Mouse (Mus musculus) midbrain, embryonic 14.5 days (tissue): Measurements from ENCODE around the gene Gm26602. TPM values are rescaled to one million over a fixed set of nuclear protein-coding genes. Genes with fewer than 3 reads are reported as not detected.
"Not testable (repeated sequence)": the region's sequence is repeated elsewhere in the genome, so short reads cannot be mapped to it uniquely, and the experiment has no call there.

Source experiments
- ATAC-seq: fragments of 200-750 bp; cut with Nextera tagmentation; 2 replicates; pipeline ENCODE4 v1.8.0; 2017; ENCODE audit warnings: moderate number of reproducible peaks, moderate library complexity; ENCODE audit not compliant: low FRiP score, low TSS enrichment
- DNase-seq: peaks from one replicate; pipeline ENCODE4 v3.0.0-alpha.2; 2015
- H3K27ac ChIP-seq: fragments of 300-500 bp; sonication (generic); replicated peaks from 2 replicates; pipeline ENCODE4 v1.5.1; 2014; ENCODE audit warnings: mild to moderate bottlenecking, low read depth, low read length, moderate library complexity
- H3K27me3 ChIP-seq: fragments of 300-500 bp; sonication (generic); 2 replicates; pipeline ENCODE4 v1.6.1; 2014; ENCODE audit warnings: low read length, control low read depth, mixed read lengths; ENCODE audit not compliant: control insufficient read depth, insufficient read depth
- H3K36me3 ChIP-seq: fragments of 300-500 bp; sonication (generic); 2 replicates; pipeline ENCODE4 v1.6.1; 2014; ENCODE audit warnings: low read length, control low read depth; ENCODE audit not compliant: control insufficient read depth, insufficient read depth
- H3K4me1 ChIP-seq: fragments of 300-500 bp; sonication (generic); 2 replicates; pipeline ENCODE4 v1.6.1; 2014; ENCODE audit warnings: mild to moderate bottlenecking, antibody characterized with exemption, low read length, control low read depth; ENCODE audit not compliant: control insufficient read depth, insufficient read depth
- H3K4me2 ChIP-seq: fragments of 300-500 bp; sonication (generic); 2 replicates; pipeline ENCODE4 v1.6.1; 2014; ENCODE audit warnings: mild to moderate bottlenecking, low read length, moderate library complexity
- H3K4me3 ChIP-seq: fragments of 300-500 bp; sonication (generic); replicated peaks from 2 replicates; pipeline ENCODE4 v1.5.1; 2014; ENCODE audit warnings: low read depth, low read length
- H3K9ac ChIP-seq: fragments of 300-500 bp; sonication (generic); replicated peaks from 2 replicates; pipeline ENCODE4 v1.6.1; 2014; ENCODE audit warnings: mild to moderate bottlenecking, low read length, moderate library complexity
- H3K9me3 ChIP-seq: fragments of 300-500 bp; sonication (generic); 2 replicates; pipeline ENCODE4 v1.6.1; 2016; ENCODE audit warnings: low read length, control low read depth, mixed read lengths; ENCODE audit not compliant: control insufficient read depth
- WGBS: fragments of 180-500 bp; shearing (Covaris S2); extraction: QIAGEN DNeasy Blood & Tissue Kit; methylation state at CpG from one replicate; pipeline ENCODE4 v1.1.7; 2014; 5-methylcytosine and 5-hydroxymethylcytosine counted together
- microRNA-seq: library from miRNA; unstranded; fragments of <30 nt; microRNA quantifications from one replicate; pipeline ENCODE4, GENCODE M21; 2016
- polyA plus RNA-seq: library from polyadenylated mRNA; unstranded; fragments of >200 nt; fragmentation: Nextera tagmentation; extraction: Ambion mirVana; gene quantifications from 2 replicates; pipeline ENCODE4 v1.2.1, GENCODE M21; 2014

Gene Gm26602
- polyA plus RNA-seq, 1 experiment from 2014 or later = 8.6 TPM

DNA sequence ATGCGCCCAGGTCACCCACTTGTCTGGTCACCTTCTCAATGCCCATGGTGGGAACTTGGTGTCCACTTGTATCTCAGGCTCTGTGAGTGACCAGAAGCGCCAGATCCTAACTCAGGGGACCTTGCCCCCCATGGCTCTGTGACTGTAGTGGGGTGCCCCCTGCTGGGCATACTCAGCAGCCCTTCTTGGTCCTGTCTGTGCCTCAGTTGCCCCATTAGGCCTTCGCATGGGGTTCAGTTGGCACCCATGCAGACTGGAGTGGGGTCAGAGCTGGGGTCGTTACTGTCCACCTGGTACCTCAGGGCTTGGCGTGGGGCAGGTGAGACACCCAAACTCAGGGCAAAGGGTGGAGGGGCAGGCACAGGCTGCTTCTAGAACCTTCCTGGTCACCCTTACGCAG lies 43.3 kb downstream of the Gm26602 start:
- H3K27ac ChIP-seq = no peak overlapping the region
- 84% methylated on average over 6 of the region's 6 CpGs for WGBS
- no peak for DNase-seq
- no peak for ATAC-seq
- H3K9ac ChIP-seq = no peak overlapping the region
- peaks cover 38% of the 10 kb centered on the region for H3K36me3 ChIP-seq
- H3K4me1 ChIP-seq = no peaks in the 10 kb centered on the region
- no peaks in the 10 kb centered on the region; the same call in 1 of the 2 replicates for H3K27me3 ChIP-seq
- no peak overlapping the region for H3K4me2 ChIP-seq
- no peaks in the 10 kb centered on the region for H3K9me3 ChIP-seq
- no peak overlapping the region for H3K4me3 ChIP-seq

DNA sequence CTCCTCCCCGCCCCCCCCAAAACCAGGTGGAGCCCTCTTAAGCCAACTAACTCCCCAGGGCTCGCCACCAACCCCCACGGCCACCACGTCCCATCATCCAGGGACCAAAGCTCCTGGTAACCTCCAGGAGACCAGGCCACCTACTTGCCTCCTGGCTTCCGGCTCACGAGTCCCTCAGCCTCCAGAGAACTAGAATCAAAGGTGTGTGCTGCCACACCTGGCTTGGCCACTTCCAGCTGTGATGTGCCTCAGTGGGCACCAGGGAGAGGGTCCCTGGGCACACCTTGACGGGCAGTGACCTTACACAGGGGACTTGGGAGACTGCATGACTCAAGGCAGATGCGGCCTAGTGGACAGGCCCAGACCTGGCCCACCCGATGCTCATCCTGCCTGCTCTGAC lies 45.0 kb downstream of the Gm26602 start:
- Histone ChIP-seq H3K9ac (no peak overlapping the region), H3K4me3 (no peak overlapping the region), H3K4me2 (no peak overlapping the region), H3K27me3 (no peaks in the 10 kb centered on the region; the same call in 1 of the 2 replicates), H3K36me3 (peaks cover 24% of the 10 kb centered on the region), H3K4me1 (peaks cover 4% of the 10 kb centered on the region; the same call in 1 of the 2 replicates), H3K9me3 (no peaks in the 10 kb centered on the region), H3K27ac (no peak overlapping the region)
- DNase-seq (no peak), ATAC-seq (no peak)
- 78% methylated on average over 9 of the region's 9 CpGs for WGBS

DNA sequence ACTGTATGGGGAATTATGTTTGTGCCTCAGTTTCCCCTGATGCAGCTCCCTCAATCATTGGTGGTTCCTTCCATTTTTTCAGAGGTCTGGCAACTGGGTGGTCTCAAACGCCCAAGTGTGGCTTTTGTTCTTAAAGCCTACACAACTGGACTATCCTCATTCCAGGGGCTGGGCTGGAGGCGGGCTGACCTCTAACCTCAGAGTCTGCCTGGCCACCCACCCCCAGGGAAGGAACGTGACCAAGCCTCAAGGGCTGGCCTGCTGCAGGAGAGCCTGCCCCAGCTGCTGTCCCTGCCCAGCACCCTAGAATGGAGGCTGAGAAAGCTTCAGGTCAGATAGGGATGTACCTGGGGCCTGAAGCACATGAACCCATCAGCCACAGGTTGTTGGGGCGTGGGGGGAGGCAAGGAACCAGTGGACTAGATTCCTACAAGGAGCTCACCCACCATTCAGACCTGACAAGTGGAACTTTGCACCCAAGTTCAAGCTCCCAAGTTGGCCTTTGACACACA lies 46.0 kb downstream of the Gm26602 start:
- no peak overlapping the region for H3K9ac ChIP-seq
- no peak overlapping the region for H3K27ac ChIP-seq
- ATAC-seq (no peak), DNase-seq (no peak)
- no peaks in the 10 kb centered on the region; the same call in 1 of the 2 replicates for H3K27me3 ChIP-seq
- H3K9me3 ChIP-seq = no peaks in the 10 kb centered on the region
- H3K4me1 ChIP-seq = peaks cover 6% of the 10 kb centered on the region; the same call in 1 of the 2 replicates
- H3K36me3 ChIP-seq = peaks cover 14% of the 10 kb centered on the region
- WGBS = 17% methylated on average over 4 of the region's 4 CpGs
- H3K4me3 ChIP-seq = no peak overlapping the region
- H3K4me2 ChIP-seq = no peak overlapping the region

DNA sequence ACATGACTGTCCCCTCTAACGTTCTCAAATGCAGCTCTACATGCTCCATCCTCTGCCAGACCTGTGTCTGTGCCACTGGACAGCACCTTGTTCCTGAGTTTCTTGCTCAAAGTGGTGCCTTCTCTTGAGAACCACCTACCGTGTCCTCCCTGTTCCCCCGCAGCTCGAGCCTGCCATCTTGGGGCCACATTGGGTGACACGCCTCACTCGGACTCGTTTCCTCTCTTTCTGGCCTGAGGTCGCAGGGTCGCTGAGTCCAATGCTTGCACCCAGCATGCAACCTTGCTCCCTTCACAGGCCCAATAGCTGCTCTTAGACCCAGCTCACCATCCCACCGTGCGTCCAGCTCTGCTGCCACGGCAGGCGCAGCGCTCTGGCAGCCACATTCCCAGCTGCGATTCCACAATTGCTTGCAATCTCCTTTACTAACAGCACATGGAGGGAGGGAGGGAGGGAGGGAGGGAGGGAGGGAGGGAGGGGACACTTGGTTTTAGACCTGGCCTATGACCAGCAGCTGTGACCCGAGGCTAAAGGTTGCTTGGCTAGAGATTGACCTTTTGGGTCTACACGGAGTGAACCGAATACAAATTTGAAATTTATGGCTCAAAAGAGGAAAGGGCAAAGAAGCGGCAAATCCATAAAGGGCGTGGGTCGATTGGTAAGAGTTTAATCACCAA lies 47.6 kb downstream of the Gm26602 start:
- WGBS = 13% methylated on average over 21 of the region's 21 CpGs
- Histone ChIP-seq H3K4me2 (no peak overlapping the region), H3K9ac (no peak overlapping the region; the same call in 1 of the 2 replicates), H3K4me1 (peaks cover 6% of the 10 kb centered on the region; the same call in 1 of the 2 replicates), H3K9me3 (no peaks in the 10 kb centered on the region), H3K27ac (no peak overlapping the region), H3K36me3 (peaks cover 15% of the 10 kb centered on the region), H3K4me3 (no peak overlapping the region), H3K27me3 (no peaks in the 10 kb centered on the region; the same call in 1 of the 2 replicates)
- peak; percentile 69 for DNase-seq
- ATAC-seq = no peak

DNA sequence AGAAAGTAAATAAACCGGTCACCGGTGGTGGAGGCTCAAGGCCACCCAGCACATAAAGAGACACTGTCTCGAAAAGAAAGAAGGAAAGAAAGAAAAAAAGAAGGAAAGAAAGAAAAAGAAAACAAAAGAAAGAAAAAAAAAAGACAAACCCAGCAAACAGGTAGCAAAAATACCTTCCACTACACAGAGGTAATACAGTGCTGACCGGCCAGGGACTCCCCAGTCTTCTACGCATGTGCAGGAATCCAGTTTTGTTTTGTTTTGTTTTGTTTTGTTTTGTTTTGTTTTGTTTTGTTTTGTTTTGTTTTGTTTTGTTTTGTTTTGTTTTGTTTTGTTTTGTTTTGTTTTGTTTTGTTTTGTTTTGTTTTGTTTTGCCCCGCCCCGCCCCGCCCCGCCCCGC lies 48.8 kb downstream of the Gm26602 start:
- DNase-seq, ATAC-seq, H3K27me3 ChIP-seq, H3K27ac ChIP-seq, H3K4me1 ChIP-seq, H3K9me3 ChIP-seq, H3K9ac ChIP-seq: not testable (repeated sequence)
- peak overlapping the region; percentile 90; the same call in 1 of the 2 replicates for H3K4me3 ChIP-seq
- peak overlapping the region; percentile 82; the same call in 1 of the 2 replicates for H3K4me2 ChIP-seq
- WGBS = 36% methylated on average over 10 of the region's 10 CpGs
- peaks cover 23% of the 10 kb centered on the region for H3K36me3 ChIP-seq

DNA sequence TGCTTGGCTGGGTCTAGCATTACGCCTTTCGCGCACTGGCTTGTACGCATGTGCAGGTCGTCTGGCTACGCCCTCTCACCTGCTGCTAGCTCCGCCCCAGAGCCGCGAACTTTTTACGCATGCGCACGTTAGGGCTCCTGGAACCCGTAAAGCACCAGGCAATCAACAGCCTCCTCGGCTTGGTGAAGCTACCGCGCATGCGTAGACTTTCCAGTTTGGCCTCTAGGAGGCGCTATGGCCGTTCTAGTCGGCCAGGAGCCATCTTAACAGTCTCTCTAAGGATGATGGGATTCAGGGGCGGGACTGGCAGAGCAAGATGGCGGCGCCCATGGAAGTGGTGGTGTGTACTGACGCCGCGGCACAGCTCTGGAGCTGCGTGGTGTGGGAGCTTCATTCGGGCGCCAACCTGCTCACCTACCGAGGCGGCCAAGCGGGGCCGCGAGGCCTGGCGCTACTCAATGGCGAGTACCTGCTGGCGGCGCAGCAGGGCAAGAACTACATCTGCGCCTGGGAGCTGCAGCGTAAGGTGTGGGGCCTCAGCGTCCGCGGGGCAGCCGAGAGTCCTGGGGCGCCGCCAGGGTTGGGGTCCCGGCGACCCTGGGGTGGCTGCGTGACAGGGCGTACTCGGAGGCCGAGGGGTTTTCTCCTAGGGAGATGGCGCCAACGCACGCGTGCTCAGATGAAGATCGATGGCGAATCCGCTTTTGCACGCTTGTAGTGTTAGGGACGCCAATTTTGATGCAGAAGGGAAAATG lies 49.4 kb downstream of the Gm26602 start, which contains the start of gene Wdr18:
Wdr18 (plus strand) TSS at position 306 of the 755 bp plus-strand sequence.
- WGBS = under 1% methylated on average over 61 of the region's 61 CpGs
- Histone ChIP-seq H3K36me3 (peaks cover 29% of the 10 kb centered on the region), H3K27me3 (no peaks in the 10 kb centered on the region; the same call in 1 of the 2 replicates), H3K9ac (peak within 1 kb of the TSS; percentile 74), H3K27ac (peak within 1 kb of the TSS; percentile 71), H3K4me1 (peaks cover 6% of the 10 kb centered on the region; the same call in 1 of the 2 replicates), H3K4me3 (peak within 1 kb of the TSS; percentile 90), H3K9me3 (no peaks in the 10 kb centered on the region), H3K4me2 (peak within 1 kb of the TSS; percentile 82)
- peak; percentile 100 for DNase-seq
- ATAC-seq = peak; percentile 94

Small RNA genes lying within 50 kb of the gene (microRNA-seq; reads per million reads assigned to microRNA genes)
- gene Mir6910 = not detected

Other genes starting within 250 kb of the Gm26602 start
- gene Madcam1, start 246.3 kb upstream of the Gm26602 start, polyA plus RNA-seq = 0.31 and 1.00 TPM in 2 replicates
- gene Tpgs1, start 241.5 kb upstream of the Gm26602 start, polyA plus RNA-seq = 94.4 and 110 TPM in 2 replicates
- gene Cdc34, start 228.7 kb upstream of the Gm26602 start, polyA plus RNA-seq = 80.4 and 94.9 TPM in 2 replicates
- 1.1 and 1.5 TPM in 2 replicates for gene Gzmm, start 221.8 kb upstream of the Gm26602 start, polyA plus RNA-seq
- 680 and 689 TPM in 2 replicates for gene Bsg, start 206.4 kb upstream of the Gm26602 start, polyA plus RNA-seq
- gene Hcn2, start 194.2 kb upstream of the Gm26602 start, polyA plus RNA-seq = 0.89 and 1.9 TPM in 2 replicates
- 35.9 and 39.8 TPM in 2 replicates for gene Polrmt, start 164.3 kb upstream of the Gm26602 start, polyA plus RNA-seq
- gene Fgf22, start 155.8 kb upstream of the Gm26602 start, polyA plus RNA-seq = 0.87 and 1.0 TPM in 2 replicates
- gene Rnf126, start 143.9 kb upstream of the Gm26602 start, polyA plus RNA-seq = 92.8 and 94.6 TPM in 2 replicates
- gene Fstl3, start 133.6 kb upstream of the Gm26602 start, polyA plus RNA-seq = 0.80 and 1.5 TPM in 2 replicates
- gene Prss57, start 119.9 kb upstream of the Gm26602 start, polyA plus RNA-seq = 0.30 TPM in 1 of 2 replicates, not detected in the other
- 270 and 307 TPM in 2 replicates for gene Palm, start 117.3 kb upstream of the Gm26602 start, polyA plus RNA-seq
- gene Misp, start 89.9 kb upstream of the Gm26602 start, polyA plus RNA-seq = 0.45 and 1.5 TPM in 2 replicates
- gene Ptbp1, start 56.4 kb upstream of the Gm26602 start, polyA plus RNA-seq = 47.5 and 74.0 TPM in 2 replicates
- gene Prtn3, start 36.4 kb upstream of the Gm26602 start, polyA plus RNA-seq = 14.9 and 16.7 TPM in 2 replicates
- 342 and 375 TPM in 2 replicates for gene Plppr3, start 36.2 kb upstream of the Gm26602 start, polyA plus RNA-seq
- not detected in 2 replicates for gene Elane, start 24.6 kb upstream of the Gm26602 start, polyA plus RNA-seq
- gene Cfd, start 20.0 kb upstream of the Gm26602 start, polyA plus RNA-seq = not detected in 2 replicates
- gene Med16, start 1.9 kb upstream of the Gm26602 start, polyA plus RNA-seq = 57.2 and 58.8 TPM in 2 replicates
- 2.4 and 2.9 TPM in 2 replicates for gene Kiss1r, start 6.1 kb downstream of the Gm26602 start, polyA plus RNA-seq
- gene R3hdm4, start 10.4 kb downstream of the Gm26602 start, polyA plus RNA-seq = 220 and 229 TPM in 2 replicates
- 2.4 and 4.0 TPM in 2 replicates for gene Arid3a, start 16.2 kb downstream of the Gm26602 start, polyA plus RNA-seq
- gene Wdr18, start 49.3 kb downstream of the Gm26602 start, polyA plus RNA-seq = 89.6 and 117 TPM in 2 replicates
- gene Grin3b, start 59.9 kb downstream of the Gm26602 start, polyA plus RNA-seq = 0.39 and 0.53 TPM in 2 replicates
- gene Tmem259, start 73.5 kb downstream of the Gm26602 start, polyA plus RNA-seq = 20.7 and 28.4 TPM in 2 replicates
- 10.9 and 35.0 TPM in 2 replicates for gene Cnn2, start 77.7 kb downstream of the Gm26602 start, polyA plus RNA-seq
- 3.7 and 4.1 TPM in 2 replicates for gene Abca7, start 85.6 kb downstream of the Gm26602 start, polyA plus RNA-seq
- 0.39 and 1.4 TPM in 2 replicates for gene Arhgap45, start 105.8 kb downstream of the Gm26602 start, polyA plus RNA-seq
- gene Polr2e, start 128.9 kb downstream of the Gm26602 start, polyA plus RNA-seq = 157 and 167 TPM in 2 replicates
- gene Gpx4, start 136.3 kb downstream of the Gm26602 start, polyA plus RNA-seq = 508 and 543 TPM in 2 replicates
- gene Sbno2, start 194.7 kb downstream of the Gm26602 start, polyA plus RNA-seq = 13.2 and 13.3 TPM in 2 replicates
- gene Stk11, start 204.9 kb downstream of the Gm26602 start, polyA plus RNA-seq = 26.5 and 38.7 TPM in 2 replicates
- 407 and 480 TPM in 2 replicates for gene Atp5d, start 227.8 kb downstream of the Gm26602 start, polyA plus RNA-seq
- gene Cbarp, start 230.0 kb downstream of the Gm26602 start, polyA plus RNA-seq = 78.9 and 101 TPM in 2 replicates
- 62.6 and 65.6 TPM in 2 replicates for gene Midn, start 237.4 kb downstream of the Gm26602 start, polyA plus RNA-seq